Mouse (Mus musculus) G1E-ER4 (cell line): ENCODE measurements around the gene Mycn. TPM values are rescaled to one million over a fixed set of nuclear protein-coding genes. Genes with fewer than 3 reads are reported as not detected.

Experiments
- GATA1 ChIP-seq: IDR thresholded peaks from one replicate; pipeline ENCODE4 v1.8.0; 2012; ENCODE audit warnings: low read length, inconsistent platforms
- polyA plus RNA-seq: library from polyadenylated mRNA; stranded (reverse); fragments of >175 nt; gene quantifications from 2 replicates; pipeline ENCODE4 v1.2.3, GENCODE M21; 2012

Gene Mycn
- not detected in 2 replicates for polyA plus RNA-seq

DNA sequence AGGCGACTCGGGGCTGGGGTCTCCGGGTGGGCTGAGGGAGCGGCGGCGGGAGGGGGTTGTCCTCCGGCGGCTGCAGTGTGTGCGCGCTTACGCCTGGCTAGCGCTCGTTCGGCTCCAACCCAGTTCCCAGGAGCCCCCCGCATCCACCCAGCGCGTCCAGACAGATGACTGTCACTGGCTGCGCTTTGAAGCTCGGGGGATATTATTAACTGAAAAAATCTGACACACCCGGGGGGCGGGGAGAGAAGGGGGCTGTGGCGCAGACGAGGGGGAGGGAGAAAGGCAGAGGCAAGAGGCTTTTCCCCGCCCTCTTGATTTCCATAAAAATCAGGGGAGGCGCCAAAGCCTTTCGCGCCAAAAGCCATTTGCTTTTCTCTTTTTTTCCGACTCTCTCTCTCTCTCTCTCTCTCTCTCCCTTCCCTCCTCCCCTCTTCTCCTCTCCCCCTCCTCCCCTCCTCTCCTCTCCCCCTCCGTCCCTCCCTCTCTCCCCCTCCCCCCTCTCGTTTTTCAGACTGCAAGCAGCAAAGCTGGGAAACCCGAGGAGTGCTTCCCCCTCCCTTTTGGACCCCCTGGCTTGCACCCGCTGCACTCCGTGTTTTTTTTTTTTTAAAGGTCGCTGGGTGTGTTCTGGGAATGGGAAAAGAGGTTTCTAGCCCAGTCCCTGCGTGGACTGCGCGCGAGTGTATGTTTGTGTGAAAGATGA is at the start of gene Mycn:
Gene Mycn, minus strand, starts transcription at position 254 of the 703 bp plus-strand sequence.
- TF ChIP-seq GATA1: no peak

DNA sequence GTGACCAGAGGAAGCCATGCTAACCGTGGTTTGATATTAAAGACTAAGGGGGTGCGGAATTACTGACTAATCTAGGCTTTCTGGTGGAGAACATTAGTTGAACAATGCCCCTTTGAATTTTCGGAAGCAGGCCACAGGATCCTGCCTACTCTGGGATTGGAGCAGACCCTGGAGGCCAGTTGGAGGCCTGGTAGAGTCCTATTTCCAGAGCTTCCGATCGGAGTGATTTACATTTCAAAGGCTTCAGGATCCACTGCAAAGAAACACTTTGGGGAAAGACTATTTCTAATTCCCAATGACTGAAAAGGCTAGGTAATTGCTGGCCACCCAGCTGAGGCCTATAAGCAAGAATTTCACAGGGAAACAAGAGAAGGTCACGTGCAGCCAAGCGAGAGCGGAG is 45.7 kb upstream of the Mycn start:
- TF ChIP-seq GATA1: no peak

- no peak for TF ChIP-seq GATA1
Observed at GRCm38 (mm10) chr12:12986612-12987206, 45.0 kb upstream of the Mycn start.

GRCm38 (mm10) chr12:12983032-12983431 is 41.3 kb upstream of the Mycn start:
- no peak for TF ChIP-seq GATA1

GRCm38 (mm10) chr12:12975397-12975796 is 33.7 kb upstream of the Mycn start:
- no peak for TF ChIP-seq GATA1

GRCm38 (mm10) chr12:12972756-12973435 is 31.2 kb upstream of the Mycn start:
- TF ChIP-seq GATA1: no peak

GRCm38 (mm10) chr12:12967946-12968345 is 26.2 kb upstream of the Mycn start:
- TF ChIP-seq GATA1: no peak

- TF ChIP-seq GATA1: no peak
Observed at GRCm38 (mm10) chr12:12964856-12965255, 23.1 kb upstream of the Mycn start.

GRCm38 (mm10) chr12:12947606-12948005 is 5.9 kb upstream of the Mycn start:
- no peak for TF ChIP-seq GATA1

DNA sequence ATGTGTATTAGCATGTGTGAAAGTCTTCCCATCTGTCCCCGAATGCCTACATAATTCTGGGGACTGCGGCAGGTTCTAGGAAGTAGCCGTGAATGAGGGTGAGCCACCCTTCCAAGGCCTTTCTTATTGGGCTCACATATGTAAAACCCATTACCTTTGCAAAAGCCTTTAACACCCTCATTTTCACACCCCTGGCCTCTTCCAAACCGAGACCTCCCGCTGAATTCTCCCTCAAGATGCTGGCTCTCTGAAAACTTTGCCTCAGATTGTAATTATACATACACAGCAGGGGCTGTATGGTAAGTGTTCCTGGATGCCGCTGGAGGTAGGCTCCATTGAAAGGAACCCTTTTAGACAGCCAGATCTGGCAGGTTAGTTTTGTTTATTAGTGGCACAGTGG is 1.6 kb upstream of the Mycn start:
- no peak for TF ChIP-seq GATA1

DNA sequence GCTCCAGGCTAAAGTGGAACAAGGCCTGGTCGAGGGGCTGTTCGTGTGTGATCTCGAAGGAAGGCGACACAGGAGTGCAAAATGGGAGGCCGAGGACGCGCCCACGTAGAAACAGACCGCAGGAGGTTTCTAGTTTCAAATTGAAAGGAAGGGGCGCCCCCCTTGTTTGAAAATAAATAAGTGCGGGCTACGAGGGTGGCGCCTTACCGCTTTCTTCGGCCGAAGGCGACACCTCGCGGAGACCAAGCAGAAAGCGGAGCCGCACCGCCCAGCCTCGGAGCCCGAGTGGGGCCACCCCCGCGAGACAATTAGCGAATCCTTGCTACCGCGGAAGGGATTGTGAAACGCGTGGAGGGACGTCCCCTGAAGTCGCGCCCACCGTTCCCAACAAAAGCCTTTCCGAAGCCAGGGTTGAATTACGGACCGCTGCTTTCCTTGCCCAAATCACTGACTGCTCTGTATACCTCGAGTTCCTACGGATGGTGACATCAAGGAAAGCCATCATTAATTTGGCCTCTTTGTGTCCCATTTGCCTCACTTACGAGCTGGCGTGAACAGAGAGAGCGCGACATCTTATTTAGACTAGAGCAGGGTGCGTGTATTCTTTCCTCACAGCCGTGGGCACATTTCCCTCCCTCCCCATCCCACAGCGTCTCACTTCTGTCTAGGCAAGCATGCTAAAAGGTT is 793 bp upstream of the Mycn start:
- TF ChIP-seq GATA1: no peak

DNA sequence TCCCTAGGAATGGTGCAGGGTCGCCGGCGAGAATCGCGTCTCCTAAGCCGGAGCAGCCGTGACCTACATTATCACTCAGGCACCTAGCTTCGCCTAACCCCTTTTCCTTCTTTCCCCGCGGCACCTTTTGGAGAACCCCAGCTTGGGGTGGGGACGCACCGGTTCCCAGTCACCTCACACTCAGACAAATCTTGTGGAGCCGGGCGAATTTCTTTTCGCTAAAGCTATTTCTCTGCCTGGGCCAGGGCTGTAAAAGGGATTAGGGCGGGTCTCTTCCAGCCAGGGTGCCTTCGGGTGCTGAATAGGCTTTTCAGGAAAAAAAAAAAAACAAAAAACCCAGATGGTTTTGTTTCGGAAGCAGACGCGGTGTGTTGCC is 597 bp downstream of the Mycn start:
- TF ChIP-seq GATA1: no peak

GRCm38 (mm10) chr12:12940466-12941128 is 1.1 kb downstream of the Mycn start:
- no peak for TF ChIP-seq GATA1

GRCm38 (mm10) chr12:12939581-12940465 is 1.9 kb downstream of the Mycn start:
- TF ChIP-seq GATA1: no peak

DNA sequence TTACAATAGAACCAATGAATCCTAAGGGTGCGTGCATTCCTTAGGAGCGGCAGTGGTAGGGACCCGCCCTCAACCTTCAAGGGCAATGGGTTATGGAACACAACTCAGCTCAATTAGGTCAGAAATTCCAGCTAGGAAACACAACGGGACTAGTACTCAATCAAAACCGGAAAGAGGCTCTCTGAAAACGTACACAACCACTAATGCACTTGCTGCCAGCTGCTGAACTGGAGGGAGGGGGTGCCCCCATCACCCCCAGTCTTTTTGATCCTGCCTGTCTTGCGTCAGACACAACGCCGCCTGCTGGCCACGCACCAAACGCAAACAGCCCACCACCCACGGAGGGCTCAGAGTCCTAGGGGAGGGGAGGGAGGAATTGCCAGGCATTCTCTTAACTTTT is 2.9 kb downstream of the Mycn start:
- no peak for TF ChIP-seq GATA1

DNA sequence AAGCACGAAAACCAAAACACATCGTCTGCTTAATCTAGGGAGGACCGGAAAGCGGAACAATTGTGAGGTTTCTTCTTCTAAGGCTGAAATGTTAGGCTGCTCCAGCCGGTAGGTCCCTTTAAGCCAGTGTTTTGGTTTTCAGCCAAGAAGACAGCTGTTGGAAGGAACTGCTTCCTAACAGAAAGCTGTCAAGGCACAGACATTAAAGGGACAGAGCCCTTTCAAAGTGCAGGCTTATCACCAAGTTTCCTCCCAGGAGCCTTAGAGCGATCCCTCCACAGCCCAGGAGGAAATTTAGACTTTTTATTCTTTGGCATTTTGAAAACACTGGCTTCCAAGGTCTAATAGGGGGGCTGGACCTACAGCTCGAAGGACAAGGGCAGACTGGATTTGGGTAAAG is 3.4 kb downstream of the Mycn start:
- no peak for TF ChIP-seq GATA1
